8 mouse cellular contexts compared by ENCODE assay signal in genomic region chr3:60500571-60501527, GRCm38 (mm10). TPM values are rescaled to one million over a fixed set of nuclear protein-coding genes. Genes with fewer than 3 reads are reported as not detected.
DNase-seq lines count a peak whose midpoint lies in the region; ATAC-seq and TF ChIP-seq lines count a peak whose summit lies in the region.

No protein-coding gene starts in this region.

- peak overlapping the region; percentile 71 for H3K4me2 ChIP-seq in hindbrain, embryonic 15.5 days

- peaks cover 94% of the 10 kb centered on the region for H3K79me2 ChIP-seq in macrophage (ENCODE audit: inconsistent target)

- DNase-seq in ZHBTc4 (ENCODE audit: low read depth, low spot score), result peak; percentile 65
- DNase-seq in cerebellum, postnatal 4 days (ENCODE audit: low spot score in 2 of 2), result peak; percentile 62 to 70
- DNase-seq in gastrocnemius, adult 18-20 months (ENCODE audit: low spot score), result peak; percentile 88
- peak; percentile 74 to 83 for DNase-seq in left cerebral cortex, adult 2 months (ENCODE audit: extremely low spot score in 1 of 2, low spot score in 2 of 2)
- DNase-seq in retina, postnatal 7 days (ENCODE audit: low read depth, low spot score), result peak; percentile 56
- DNase-seq in urinary bladder, adult 18-20 months (ENCODE audit: low spot score in 2 of 2), result peak; percentile 78 to 82

- H3K27ac ChIP-seq in hindbrain, embryonic 15.5 days (replicated peaks), result peak overlapping the region; percentile 91
- peak overlapping the region; percentile 96 for H3K27ac ChIP-seq in left cerebral cortex, adult 2 months
- H3K27ac ChIP-seq in macrophage, result peak overlapping the region; percentile 88

- peak overlapping the region; percentile 92 for H3K9ac ChIP-seq in hindbrain, embryonic 15.5 days

- TF ChIP-seq CTCF in left cerebral cortex, adult 2 months (IDR thresholded peaks at IDR 0.05), result no peak; the same call in 1 of the 2 replicates

- intact Hi-C loops in left cerebral cortex, adult 2 months (cut with DNase I), result loop anchor here (5.0 kb wide), 1 partner anchor 111 kb away; no protein-coding TSS in a partner anchor

- peak; percentile 93 for ATAC-seq in hindbrain, embryonic 15.5 days (ENCODE audit: low FRiP score, low read depth)

- H3K9me3 ChIP-seq in hindbrain, embryonic 15.5 days, result no peaks in the 10 kb centered on the region

- peak overlapping the region; percentile 96 for H3K4me3 ChIP-seq in hindbrain, embryonic 15.5 days
- peak overlapping the region; percentile 89 for H3K4me3 ChIP-seq in left cerebral cortex, adult 2 months
- H3K4me3 ChIP-seq in macrophage (ENCODE audit: inconsistent target), result peak overlapping the region; percentile 40

- no peaks in the 10 kb centered on the region for H3K36me3 ChIP-seq in hindbrain, embryonic 15.5 days
- H3K36me3 ChIP-seq in macrophage (ENCODE audit: inconsistent target), result no peaks in the 10 kb centered on the region

- H3K4me1 ChIP-seq in hindbrain, embryonic 15.5 days (replicated peaks), result peaks cover 38% of the 10 kb centered on the region

- no peaks in the 10 kb centered on the region for H3K27me3 ChIP-seq in hindbrain, embryonic 15.5 days

- under 1% methylated on average over 70 of the region's 96 CpGs for WGBS in hindbrain, embryonic 15.5 days
- WGBS in macrophage (ENCODE audit: missing documents), result 2% methylated on average over 79 of the region's 96 CpGs

RNA-seq across cellular contexts. Expression of gene Mbnl1, which starts 28.2 kb away (rescaled TPM):
- 100 to 1,000 TPM; 501 to 534 TPM for total RNA-seq in gastrocnemius, adult 18-20 months (2021)
- polyA plus RNA-seq in hindbrain, embryonic 15.5 days (2015; fragmentation: Nextera tagmentation; extraction: Ambion mirVana), result 46.0 and 47.6 TPM in 2 replicates
- 100 to 1,000 TPM; 142 to 145 TPM for total RNA-seq in left cerebral cortex, adult 2 months (2021)
- total RNA-seq in macrophage (2018; cell fraction: chromatin; rRNA removed), result 1,000 to 10,000 TPM in 15 of 26 experiments, 100 to 1,000 TPM in 10, 10 to 100 TPM in 1; 83.6 to 1,534 (median 1,127) TPM
- total RNA-seq in macrophage (2018; cell fraction: cytosol; rRNA removed), result 100 to 1,000 TPM; 334 to 648 (median 462) TPM
- total RNA-seq in macrophage (2018; cell fraction: nucleus; rRNA removed), result 1,000 to 10,000 TPM in 11 of 26 experiments, 100 to 1,000 TPM in 15; 271 to 1,882 (median 927) TPM
- 311 to 412 TPM (median 370 TPM) in 3 replicates for polyA plus RNA-seq in macrophage (2018)

Comparison
In these comparisons a context has a peak if more than half of its experiments do, and no peak if none do; other contexts are left out.
1. Peak in every context shown above with its lines: DNase-seq, ATAC-seq, H3K4me3 ChIP-seq and H3K27ac ChIP-seq.
2. H3K4me3 ChIP-seq: peak in every context shown above with its lines; median percentile 96 in hindbrain, embryonic 15.5 days; 89 in left cerebral cortex, adult 2 months; 40 in macrophage.